Mouse (Mus musculus) WW6 (cell line): ENCODE measurements at regions not wholly inside any gene's neighbourhood (a gene's known extent, or its start where the extent isn't known, plus 50 kb on each side); places are given as distances from the start of the nearest gene placed in this dataset.
"Not testable (repeated sequence)": the region's sequence is repeated elsewhere in the genome, so short reads cannot be mapped to it uniquely, and the experiment has no call there.

Experiments used
- DNase-seq: peaks from one replicate; pipeline ENCODE4 v3.0.0-alpha.2; 2013; ENCODE audit warnings: low read depth, low spot score

- DNase-seq, result no peak
Observed at GRCm38 (mm10) chr12:28922236-28922635, 170.6 kb downstream of the Eipr1 start.

DNA sequence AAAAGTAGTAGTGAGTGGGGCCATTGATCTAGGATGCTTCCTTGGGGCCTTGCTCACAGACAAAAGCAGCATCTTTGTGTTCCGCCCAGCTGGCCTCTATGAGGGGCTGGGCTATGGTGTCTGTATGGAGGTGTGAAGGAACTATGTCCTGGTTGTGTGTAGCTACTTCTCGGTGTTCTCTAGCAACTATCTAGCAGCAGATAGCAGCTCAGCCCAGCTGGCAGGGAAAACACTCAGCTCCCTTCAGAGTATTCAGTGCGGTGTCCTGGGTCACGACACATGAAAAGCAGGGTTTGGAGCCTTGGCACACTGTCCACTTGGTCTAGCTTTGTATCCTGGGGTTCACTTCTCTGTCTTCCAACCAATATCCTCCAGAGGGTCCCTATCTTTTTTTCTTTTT is 173.6 kb downstream of the Eipr1 start:
- no peak for DNase-seq

DNA sequence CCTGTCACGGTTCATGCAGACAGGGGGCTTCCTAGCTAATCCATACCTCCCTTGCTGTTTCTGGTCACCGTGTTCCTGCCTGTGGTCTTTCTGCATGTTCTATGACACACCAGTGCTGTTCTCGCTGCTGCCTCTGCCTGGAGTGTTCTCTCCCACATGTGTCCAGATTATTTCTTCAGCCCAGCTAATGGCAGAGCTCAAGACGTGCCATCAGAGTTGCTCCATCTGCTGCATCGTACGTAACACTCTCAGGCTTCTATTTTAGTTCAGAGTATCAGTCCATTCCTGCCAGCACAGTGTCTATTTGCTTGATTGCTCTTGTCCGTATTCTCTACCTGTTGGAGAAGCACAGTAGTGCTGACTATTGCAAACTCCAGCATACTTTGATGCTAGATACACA is 188.3 kb downstream of the Eipr1 start:
- DNase-seq, result no peak

- DNase-seq, result no peak
Observed at GRCm38 (mm10) chr12:28948889-28949288, 197.3 kb downstream of the Eipr1 start.

- no peak for DNase-seq
Observed at GRCm38 (mm10) chr12:28949307-28949706, 197.7 kb downstream of the Eipr1 start.

- no peak for DNase-seq
Observed at GRCm38 (mm10) chr12:28957155-28957554, 205.6 kb downstream of the Eipr1 start.

GRCm38 (mm10) chr12:28958661-28959060 is 207.1 kb downstream of the Eipr1 start:
- DNase-seq, result no peak

DNA sequence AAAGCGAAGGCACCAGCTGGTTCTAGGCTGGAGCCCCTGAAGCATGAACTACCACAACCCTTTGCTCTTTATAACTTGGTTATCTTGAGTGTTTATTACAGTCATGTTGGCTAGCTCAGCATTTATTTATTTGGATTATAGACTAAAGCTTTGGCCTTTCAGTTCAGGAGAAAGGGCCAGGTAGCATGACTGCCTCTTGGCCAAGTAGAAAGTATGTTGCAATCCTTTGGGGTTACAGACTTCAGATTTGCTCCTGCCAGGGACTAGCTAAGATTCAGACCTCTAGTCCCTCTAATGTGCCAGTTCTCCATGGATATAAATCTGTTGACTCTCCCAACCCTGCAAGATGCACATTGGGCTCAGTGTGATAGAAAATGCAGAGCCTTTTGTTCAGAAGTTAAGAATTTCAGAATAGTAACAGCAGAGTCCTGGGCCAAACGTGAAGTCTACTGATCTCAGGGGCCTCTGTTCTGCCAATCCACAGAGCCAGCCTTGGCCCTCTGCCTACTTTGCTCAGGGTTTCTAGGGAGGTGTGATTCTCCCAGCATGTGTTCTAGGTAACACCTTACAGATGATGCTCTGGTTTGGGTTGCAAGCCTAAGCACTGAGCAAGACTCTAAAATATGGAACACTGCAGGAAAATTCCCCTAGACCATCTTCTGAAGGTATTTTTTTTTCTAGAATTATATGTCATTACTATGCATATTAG is 218.2 kb downstream of the Eipr1 start:
- no peak for DNase-seq

- DNase-seq, result no peak
Observed at GRCm38 (mm10) chr12:28974571-28975041, 223.0 kb downstream of the Eipr1 start.

GRCm38 (mm10) chr12:28975249-28975648 is 223.6 kb downstream of the Eipr1 start:
- no peak for DNase-seq

GRCm38 (mm10) chr12:28979679-28980078 is 228.1 kb downstream of the Eipr1 start:
- no peak for DNase-seq

- no peak for DNase-seq
Observed at GRCm38 (mm10) chr12:28986214-28986613, 234.6 kb downstream of the Eipr1 start.

- DNase-seq, result no peak
Observed at GRCm38 (mm10) chr12:28997474-28998192, 246.0 kb downstream of the Eipr1 start.

- no peak for DNase-seq
Observed at GRCm38 (mm10) chr12:28999963-29000451, 248.4 kb downstream of the Eipr1 start.

- DNase-seq, result no peak
Observed at GRCm38 (mm10) chr12:29004504-29004903, 252.9 kb downstream of the Eipr1 start.

- DNase-seq, result no peak
Observed at GRCm38 (mm10) chr12:29014601-29015000, 263.0 kb downstream of the Eipr1 start.

DNA sequence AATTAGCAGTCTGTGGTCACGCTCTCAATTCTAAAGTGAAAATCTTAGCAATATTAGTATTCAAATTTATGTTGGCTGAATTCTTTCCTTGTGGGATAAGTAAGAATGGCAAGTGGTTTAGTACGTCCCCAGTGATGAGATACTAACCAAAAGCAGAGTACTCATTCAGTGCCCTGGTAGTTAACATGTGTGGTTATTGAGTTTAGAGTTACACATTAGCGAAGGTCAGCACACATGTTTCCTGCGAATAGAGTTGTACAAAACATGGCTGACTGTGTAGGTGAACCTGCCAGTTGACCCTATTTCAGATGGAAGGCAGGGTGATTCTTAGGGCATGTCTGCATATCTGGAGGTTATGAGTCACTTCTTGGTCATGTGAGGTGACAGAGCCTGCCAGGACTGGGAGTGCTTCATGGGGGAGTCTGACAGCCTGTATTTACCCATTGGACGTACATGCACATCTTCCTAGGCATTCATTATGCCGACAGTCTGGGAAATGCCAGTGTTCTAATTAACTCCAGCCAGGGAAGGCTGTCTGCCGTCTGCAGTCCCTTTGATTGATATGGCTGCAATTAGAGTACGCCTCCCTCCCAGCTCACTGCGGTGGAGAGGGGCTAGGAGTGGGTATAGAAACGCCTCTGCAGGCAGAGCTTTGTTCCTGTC is 263.7 kb downstream of the Eipr1 start:
- no peak for DNase-seq

GRCm38 (mm10) chr12:29021152-29021551 is 269.5 kb downstream of the Eipr1 start:
- no peak for DNase-seq

- no peak for DNase-seq
Observed at GRCm38 (mm10) chr12:29028171-29028570, 276.6 kb downstream of the Eipr1 start.

GRCm38 (mm10) chr12:29029461-29029860 is 277.9 kb downstream of the Eipr1 start:
- no peak for DNase-seq

GRCm38 (mm10) chr12:29046009-29046408 is 294.4 kb downstream of the Eipr1 start:
- no peak for DNase-seq

DNA sequence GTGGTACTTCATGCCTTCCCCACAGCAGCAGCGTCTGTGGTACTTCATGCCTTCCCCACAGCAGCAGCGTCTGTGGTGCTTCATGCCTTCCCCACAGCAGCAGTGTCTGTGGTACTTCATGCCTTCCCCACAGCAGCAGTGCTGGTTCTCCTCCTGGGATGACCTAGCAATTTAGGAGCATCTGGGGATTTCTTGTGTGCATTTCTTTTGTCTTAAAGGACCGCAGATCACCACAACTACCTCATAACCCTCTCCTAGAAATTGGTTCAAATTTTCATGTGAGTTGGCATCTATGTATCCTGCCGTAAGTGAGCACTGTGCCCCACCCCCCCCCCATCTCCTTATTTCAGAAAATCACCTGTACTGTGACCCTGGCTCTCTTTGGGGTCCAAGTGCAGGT is 297.0 kb downstream of the Eipr1 start:
- not testable (repeated sequence) for DNase-seq
